Mouse (Mus musculus): ENCODE results near the gene Mad1l1. TPM values are rescaled to one million over a fixed set of nuclear protein-coding genes. Genes with fewer than 3 reads are reported as not detected.

Mad1l1 gene
- polyA plus RNA-seq, 2 experiments from 2014 or later: 28.2 to 40.3 TPM

DNA sequence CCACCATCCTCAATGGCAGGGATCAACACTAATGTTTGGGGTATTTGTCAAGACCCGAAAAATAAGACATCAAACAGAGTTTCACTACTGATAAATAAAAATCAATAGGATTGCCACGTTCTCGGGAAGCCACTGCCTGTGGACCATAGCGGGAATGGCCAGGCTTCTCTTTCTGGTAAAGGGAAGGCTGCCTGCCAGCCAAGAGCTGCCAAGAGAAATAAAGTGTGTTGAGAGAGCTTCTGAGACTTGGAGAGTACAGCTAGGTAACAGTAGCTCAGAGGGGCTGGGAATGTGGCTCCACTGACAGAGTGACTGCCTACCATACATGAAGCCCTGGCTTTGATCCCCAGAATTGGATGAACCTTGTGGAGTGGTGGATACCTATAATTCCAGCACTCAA is 108.4 kb downstream of the Mad1l1 start:
- no peak for ATAC-seq

GRCm38 (mm10) chr5:140210417-140211184 is 110.8 kb downstream of the Mad1l1 start:
- ATAC-seq: peak; percentile 25

DNA sequence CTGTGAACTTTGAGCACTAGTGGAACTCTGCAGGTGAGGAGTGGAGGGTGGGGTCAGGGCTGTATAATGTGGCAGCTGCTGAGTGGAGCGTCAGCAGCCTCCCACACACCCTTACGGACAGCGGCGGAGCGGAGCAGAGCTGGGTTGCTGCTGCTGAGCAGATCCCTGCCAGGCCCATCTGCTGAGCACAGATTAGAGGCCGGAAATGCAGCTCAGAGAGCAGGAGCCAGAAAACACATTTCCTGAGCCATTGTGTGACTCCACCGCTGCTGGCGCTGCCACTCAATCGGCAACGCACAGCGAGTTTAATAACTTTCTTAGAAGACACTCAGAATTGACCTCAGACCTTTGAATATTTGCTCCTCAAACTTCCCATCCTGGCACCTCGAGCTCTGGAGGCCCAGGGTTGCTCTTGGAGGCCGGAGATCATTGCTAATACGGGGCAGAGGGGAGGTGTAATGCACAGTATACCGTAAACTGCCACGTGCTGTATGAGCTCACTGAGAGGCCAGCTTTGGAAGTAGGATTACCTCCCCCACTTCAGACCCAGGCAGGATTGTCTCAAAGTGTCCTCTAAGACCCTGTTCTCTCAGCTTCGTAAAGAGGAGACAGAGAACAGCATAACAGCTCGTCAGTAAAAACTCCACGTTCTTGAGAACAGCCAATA is 112.5 kb downstream of the Mad1l1 start:
- ATAC-seq: peak; percentile 86

DNA sequence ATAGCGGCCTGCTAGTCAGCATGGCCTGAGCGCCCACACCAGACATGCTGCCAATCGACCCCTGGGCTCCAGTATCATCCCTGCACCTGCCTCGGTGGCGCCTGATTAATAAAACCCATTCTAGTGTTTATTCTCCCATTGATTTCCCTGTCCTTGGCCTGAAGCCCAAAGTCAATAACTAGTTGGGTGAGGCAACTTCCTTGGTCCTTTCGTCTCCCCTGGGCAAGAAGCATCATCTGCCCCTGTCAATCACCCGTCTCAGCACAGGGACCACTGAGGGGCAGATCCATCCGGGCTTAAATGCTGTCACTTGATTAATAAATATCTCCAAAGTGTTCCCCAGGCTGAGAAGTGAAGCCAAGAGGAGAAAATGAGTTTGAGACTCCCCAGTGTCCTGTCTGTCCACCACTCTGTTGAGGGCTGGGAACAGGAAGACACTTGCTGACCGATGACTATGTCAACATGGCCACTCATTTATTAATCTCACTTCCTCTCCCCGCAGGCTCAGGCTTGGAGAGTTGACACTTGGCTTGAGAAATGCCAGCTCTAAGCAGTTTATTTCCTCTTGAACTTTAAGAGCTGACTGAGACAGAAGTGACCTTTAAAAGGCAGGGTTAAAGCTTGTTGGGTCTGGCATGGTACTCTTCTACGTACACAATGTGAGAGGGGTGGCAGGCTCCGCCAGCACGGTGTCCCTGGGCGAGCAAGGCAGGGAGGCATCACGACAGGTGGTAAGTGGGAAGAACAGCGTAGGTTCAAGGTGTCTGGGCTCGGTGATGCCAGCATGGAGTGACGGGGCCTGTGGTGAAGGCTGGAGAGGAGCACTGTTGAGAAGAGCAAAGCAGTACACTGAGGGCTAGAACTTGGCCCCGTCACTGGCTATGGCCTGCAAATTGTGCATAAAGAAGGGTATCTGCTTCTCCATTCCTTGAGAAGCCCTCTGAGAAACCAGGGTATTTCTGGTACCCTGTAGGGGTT is 114.3 kb downstream of the Mad1l1 start:
- peak; percentile 29 for ATAC-seq

DNA sequence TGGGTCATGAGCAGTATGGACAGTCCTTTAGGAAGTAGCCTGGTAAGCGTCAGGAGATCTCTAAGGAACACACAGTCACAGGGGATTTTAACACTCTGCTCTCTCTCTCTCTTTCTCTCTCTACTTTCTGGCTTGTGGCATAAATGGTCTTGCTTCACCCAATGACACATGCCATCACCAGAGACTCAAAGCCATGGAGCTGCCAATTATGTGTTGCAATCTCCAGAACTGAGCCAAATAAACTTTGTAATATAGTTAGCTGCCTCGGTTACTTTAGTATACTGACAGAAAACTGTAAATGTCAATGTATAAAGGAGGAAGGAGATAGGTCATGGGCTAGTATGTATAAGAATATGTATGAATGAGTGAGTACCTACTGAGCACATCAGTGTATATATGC is 115.4 kb downstream of the Mad1l1 start:
- no peak for ATAC-seq

DNA sequence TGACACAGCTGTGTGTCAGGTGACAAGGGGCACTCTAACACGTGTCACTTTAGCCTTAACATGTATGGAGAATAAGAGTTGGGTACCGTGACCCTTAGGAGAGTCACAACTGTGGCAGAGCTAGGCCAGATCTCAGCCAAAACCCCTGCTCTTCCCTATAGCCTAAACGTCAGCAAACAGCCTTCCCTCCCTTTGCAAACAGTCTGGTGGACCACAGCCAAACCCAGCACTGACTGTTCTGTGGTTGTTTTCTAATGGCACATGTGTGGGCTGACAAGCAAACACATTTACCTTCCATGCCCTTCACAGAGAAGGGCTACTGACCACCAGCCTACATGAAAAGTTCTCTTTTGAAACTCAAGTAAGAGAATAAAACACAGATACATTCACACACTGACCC is 116.9 kb downstream of the Mad1l1 start:
- ATAC-seq: no peak

GRCm38 (mm10) chr5:140204037-140204436 is 117.3 kb downstream of the Mad1l1 start:
- ATAC-seq: no peak

GRCm38 (mm10) chr5:140202451-140202850 is 118.9 kb downstream of the Mad1l1 start:
- no peak for ATAC-seq

- no peak for ATAC-seq
These were observed 119.8 kb downstream of the Mad1l1 start for GRCm38 (mm10) chr5:140201566-140201965.

DNA sequence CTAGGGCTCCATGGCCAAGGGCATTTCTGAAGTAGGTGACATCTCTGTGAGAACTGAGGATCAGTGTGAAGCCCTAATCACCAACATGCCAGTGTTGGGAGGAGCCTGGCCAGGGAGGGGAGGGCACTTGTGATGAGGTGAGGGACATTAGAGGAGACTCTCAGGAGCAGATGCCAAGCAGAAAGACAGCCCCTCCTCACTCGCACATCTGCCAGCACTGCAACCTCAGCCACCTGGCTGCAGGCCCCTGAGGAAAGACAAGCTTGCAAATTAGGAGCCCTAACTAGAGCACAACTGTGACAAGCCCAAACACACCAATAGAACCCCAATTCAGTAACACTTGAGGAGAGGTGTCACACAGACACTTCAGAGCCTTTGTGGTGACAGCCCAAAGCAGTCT is 120.2 kb downstream of the Mad1l1 start:
- no peak for ATAC-seq

DNA sequence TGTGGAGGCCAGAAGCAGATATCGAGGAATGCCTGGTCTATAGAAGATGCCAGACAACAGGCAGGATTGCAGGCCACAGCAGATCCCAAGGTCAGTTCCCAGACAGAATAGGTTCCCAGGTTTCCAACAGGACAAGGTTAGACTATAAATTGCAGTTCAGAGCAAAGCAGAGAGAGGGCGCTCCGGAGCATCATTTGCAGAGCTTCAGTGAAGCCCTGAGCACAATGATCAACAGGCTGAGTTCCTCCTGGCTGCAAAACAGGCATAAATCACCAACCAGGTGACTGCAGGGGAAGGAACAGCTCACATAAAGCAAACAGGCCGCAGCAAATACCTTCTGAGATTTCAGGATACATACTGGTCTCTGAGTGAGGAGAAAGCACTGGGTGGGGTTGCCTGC is 123.6 kb downstream of the Mad1l1 start:
- peak; percentile 67 for ATAC-seq

DNA sequence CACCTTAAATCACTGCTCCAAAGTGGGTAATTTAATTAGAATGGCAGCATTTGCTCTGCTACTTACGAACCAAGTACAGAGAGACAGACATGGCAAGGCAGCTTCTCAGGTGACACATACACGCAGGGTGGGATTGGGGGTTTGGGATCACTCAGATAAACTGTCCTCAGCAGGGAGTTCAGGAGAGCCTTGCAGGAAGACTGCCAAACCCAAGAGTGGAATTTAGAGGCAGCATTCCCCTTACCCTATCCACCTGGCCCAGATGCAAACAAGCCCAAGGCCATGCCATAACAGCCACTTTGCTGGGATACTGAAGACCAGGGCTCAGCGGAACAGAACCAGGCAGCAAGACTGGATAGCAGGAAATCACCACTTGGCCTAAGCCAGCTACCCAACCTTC is 124.9 kb downstream of the Mad1l1 start:
- ATAC-seq: no peak

DNA sequence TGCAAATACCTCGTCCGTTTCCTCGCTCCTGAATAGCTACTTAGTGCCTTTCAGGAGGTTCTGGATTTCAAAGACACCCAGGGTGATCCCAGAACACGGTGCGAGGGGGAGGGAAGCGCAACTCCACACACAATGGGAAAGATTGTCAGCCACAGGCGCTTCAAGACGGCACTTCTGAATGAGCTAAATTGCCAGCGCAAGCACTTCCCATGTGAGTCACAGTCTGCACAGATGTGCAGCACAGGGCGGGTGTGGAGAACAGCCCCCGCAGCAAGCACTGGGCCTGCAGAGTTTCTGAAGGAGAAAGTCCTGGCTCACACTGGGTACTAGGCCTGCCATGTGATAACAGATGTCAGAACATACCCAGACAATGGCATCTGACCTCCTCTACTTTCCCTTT is 127.2 kb downstream of the Mad1l1 start:
- ATAC-seq: no peak

GRCm38 (mm10) chr5:140191539-140191938 is 129.8 kb downstream of the Mad1l1 start:
- no peak for ATAC-seq

GRCm38 (mm10) chr5:140186351-140186750 is 135.0 kb downstream of the Mad1l1 start:
- ATAC-seq: no peak

GRCm38 (mm10) chr5:140185757-140186156 is 135.6 kb downstream of the Mad1l1 start:
- ATAC-seq: no peak

DNA sequence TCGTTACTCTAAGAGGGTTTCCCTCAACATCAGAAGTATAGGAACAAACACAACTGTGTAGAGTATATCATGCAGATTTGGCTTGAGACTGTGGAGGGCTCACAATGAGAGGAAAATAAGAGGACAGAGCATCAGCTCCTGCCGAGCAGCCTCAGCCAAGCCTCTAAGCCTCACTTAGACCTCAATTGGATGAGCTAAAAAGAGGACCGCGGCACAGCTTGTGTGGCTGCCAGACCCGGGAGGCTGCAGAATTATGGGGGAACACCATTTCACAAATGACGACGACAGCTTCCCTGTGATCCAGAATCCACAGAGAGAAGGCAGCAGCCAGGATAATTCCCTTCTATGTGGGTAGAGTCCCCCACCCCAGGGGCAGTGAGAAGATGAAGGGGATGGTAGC is 138.0 kb downstream of the Mad1l1 start:
- ATAC-seq: no peak

DNA sequence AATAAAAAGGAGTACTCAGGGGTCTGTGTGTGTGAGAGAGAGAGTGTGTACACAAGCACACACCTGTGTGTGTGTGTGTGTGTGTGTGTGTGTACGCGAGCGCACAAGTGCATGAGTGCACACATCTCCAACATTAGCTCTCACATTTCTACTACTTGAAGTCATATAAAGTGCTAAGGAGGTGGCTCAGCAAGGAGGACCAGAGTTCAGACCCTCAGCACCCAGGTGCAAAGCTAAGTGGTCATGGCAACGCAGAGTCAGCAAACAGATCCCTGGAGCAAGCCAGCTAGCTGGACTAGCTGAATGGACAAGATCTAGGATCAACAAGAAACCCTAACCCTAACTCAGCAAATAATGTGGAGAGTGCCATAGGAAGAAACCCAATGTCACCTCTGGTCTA is 139.0 kb downstream of the Mad1l1 start:
- no peak for ATAC-seq

- ATAC-seq: no peak
These were observed 141.3 kb downstream of the Mad1l1 start for GRCm38 (mm10) chr5:140180016-140180415.

DNA sequence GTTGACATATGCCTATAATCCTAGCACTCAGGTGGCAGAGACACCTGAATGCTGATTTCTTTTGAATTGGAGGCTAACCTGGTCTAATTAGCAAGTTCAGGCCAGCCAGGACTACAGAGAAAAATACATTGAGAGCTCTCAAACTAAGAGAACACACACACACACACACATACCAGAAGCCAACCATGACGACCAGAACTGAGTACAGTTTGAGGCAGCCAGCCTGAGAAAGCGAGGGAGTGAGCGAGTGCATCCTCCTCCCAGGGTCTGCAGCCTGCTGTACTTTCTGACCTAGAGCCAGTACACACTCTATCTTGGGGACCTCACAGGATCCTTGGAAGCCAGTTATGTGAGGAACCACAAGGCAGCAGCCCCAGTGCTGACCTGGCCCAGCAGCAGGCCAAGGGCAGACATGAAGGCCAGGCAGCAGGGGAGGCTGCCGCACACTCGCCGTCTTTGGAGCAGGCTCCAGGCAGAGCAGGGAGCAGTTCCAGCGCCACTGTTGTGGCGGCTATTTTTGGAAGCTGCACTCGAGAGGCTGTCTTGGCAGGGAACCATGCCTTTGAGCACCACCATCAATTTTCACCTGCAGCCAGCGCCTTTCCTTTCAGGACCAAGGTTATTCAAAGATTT is 143.2 kb downstream of the Mad1l1 start:
- no peak for ATAC-seq

DNA sequence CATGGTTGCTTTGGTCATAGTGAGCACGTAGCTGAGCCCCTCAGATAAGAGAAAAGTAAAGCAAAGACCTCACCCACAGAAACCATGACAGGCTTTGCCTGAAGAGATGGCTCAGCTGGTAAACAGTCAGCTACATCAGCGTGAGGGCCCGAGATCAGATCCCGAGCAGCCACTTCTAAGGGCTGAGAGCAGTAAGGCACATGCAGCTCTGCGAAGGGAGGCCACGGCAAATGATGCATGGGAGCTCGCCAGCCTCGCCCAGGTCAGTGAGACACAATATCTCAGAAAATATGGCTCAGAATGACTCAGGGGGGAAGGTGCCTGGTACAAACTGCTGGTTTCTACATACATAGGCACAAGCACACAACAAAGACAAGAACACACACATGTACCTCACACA is 143.8 kb downstream of the Mad1l1 start:
- no peak for ATAC-seq

- ATAC-seq: no peak
These were observed 145.0 kb downstream of the Mad1l1 start for GRCm38 (mm10) chr5:140176370-140176769.
